Mouse (Mus musculus) forebrain, postnatal 0 days (tissue): Measurements from ENCODE around the gene Ube2a. TPM values are rescaled to one million over a fixed set of nuclear protein-coding genes. Genes with fewer than 3 reads are reported as not detected.

Source experiments
- ATAC-seq: fragments of 200-750 bp; cut with Nextera tagmentation; 2 replicates; pipeline ENCODE4 v1.8.0; 2017; ENCODE audit warnings: mild to moderate bottlenecking, moderate library complexity
- DNase-seq: peaks from one replicate; pipeline ENCODE4 v3.0.0-alpha.2; 2015
- H3K27ac ChIP-seq: fragments of 300-500 bp; sonication (generic); 2 replicates; pipeline ENCODE4 v1.5.1; 2014; ENCODE audit warnings: low read depth, mild to moderate bottlenecking, antibody characterized with exemption, low read length, moderate library complexity, mixed read lengths
- H3K27me3 ChIP-seq: fragments of 300-500 bp; sonication (generic); 2 replicates; pipeline ENCODE4 v1.6.1; 2014; ENCODE audit warnings: mild to moderate bottlenecking, low read length, mixed read lengths; ENCODE audit not compliant: insufficient read depth
- H3K36me3 ChIP-seq: fragments of 300-500 bp; sonication (generic); 2 replicates; pipeline ENCODE4 v1.6.1; 2014; ENCODE audit warnings: mild to moderate bottlenecking, moderate library complexity; ENCODE audit not compliant: insufficient read depth
- H3K4me1 ChIP-seq: fragments of 300-500 bp; sonication (generic); 2 replicates; pipeline ENCODE4 v1.6.1; 2014; ENCODE audit warnings: antibody characterized with exemption; ENCODE audit not compliant: insufficient read depth
- H3K4me2 ChIP-seq: fragments of 300-500 bp; sonication (generic); 2 replicates; pipeline ENCODE4 v1.6.1; 2014; ENCODE audit warnings: low read depth, mild to moderate bottlenecking, moderate library complexity
- H3K4me3 ChIP-seq: fragments of 300-500 bp; sonication (generic); 2 replicates; pipeline ENCODE4 v1.5.1; 2014; ENCODE audit warnings: low read depth, low read length, mixed read lengths
- H3K9ac ChIP-seq: fragments of 300-500 bp; sonication (generic); 2 replicates; pipeline ENCODE4 v1.6.1; 2014; ENCODE audit warnings: mild to moderate bottlenecking
- H3K9me3 ChIP-seq: fragments of 300-500 bp; sonication (generic); 2 replicates; pipeline ENCODE4 v1.6.1; 2016; ENCODE audit warnings: low read length
- CTCF ChIP-seq: sonication (generic); IDR thresholded peaks from 2 replicates; pipeline ENCODE4 v1.5.1; 2016; ENCODE audit warnings: antibody characterized with exemption, control low read depth, low read depth
- WGBS: fragments of 180-500 bp; shearing (Covaris S2); extraction: QIAGEN DNeasy Blood & Tissue Kit; methylation state at CpG from one replicate; pipeline ENCODE4 v1.1.7; 2014; 5-methylcytosine and 5-hydroxymethylcytosine counted together
- polyA plus RNA-seq: library from polyadenylated mRNA; unstranded; fragments of >200 nt; fragmentation: Nextera tagmentation; extraction: Ambion mirVana; gene quantifications from 2 replicates; pipeline ENCODE4 v1.2.1, GENCODE M21; 2015
- total RNA-seq: library from RNA; depleted of rRNA; stranded (reverse); fragments of >200 nt; gene quantifications from 2 replicates; pipeline ENCODE4 v1.2.3, GENCODE M21; 2014

Gene Ube2a
- total and polyA plus RNA-seq, 2 experiments from 2014 or later, result 24.4 to 125 TPM

DNA sequence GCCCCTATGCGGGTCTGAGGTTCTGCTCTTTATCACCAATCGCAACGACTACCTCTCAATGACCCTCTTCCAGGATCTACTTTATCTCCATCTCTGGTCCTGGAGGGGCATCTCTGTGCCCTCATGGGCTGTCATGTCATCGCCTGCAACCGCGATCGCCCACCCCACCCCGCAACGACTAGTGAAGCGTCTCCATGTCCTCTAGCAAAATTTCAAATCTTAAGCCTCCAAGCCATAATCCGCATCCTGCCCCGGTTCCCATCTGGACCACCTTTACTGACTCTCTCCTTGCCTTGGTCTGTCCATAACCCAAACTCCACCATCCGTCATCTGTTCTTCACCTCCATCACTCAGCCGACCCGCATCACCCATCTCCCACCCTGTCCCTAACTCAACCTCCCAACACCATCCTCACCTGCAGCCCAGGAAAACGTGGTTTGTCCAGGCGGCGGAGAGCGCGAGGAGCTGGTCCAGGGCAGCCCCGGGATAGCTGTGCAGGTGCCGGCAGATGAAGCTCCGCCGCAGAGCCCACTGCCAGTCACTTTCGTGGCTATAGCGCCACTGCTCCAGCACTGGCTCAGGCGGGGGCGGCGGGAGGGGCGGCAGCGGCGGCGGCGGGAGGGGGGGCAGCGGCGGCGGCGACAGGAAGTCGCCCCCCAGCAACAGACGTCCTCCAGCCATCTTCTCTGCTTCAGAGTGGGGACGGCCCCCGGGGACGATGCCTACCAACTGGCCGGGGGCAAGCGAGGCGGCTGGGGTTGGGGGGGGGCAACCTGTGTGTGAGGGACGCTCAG lies 28.8 kb downstream of the Ube2a start, which contains the start of gene Nkrf:
Gene Nkrf (minus strand): TSS at position 579 of the 794 bp plus-strand sequence.
- H3K4me2 ChIP-seq, result peak within 1 kb of the TSS; percentile 47
- peak within 1 kb of the TSS; percentile 80 for H3K27ac ChIP-seq
- no peaks in the 10 kb centered on the region for H3K27me3 ChIP-seq
- no peaks in the 10 kb centered on the region for H3K36me3 ChIP-seq
- DNase-seq (peak; percentile 55), ATAC-seq (peak; percentile 69)
- no peak for TF ChIP-seq CTCF
- H3K4me1 ChIP-seq, result no peaks in the 10 kb centered on the region
- H3K9me3 ChIP-seq, result no peaks in the 10 kb centered on the region
- peak within 1 kb of the TSS; percentile 50 for H3K4me3 ChIP-seq
- WGBS, result 30% methylated on average over 37 of the region's 47 CpGs
- H3K9ac ChIP-seq, result peak within 1 kb of the TSS; percentile 62

DNA sequence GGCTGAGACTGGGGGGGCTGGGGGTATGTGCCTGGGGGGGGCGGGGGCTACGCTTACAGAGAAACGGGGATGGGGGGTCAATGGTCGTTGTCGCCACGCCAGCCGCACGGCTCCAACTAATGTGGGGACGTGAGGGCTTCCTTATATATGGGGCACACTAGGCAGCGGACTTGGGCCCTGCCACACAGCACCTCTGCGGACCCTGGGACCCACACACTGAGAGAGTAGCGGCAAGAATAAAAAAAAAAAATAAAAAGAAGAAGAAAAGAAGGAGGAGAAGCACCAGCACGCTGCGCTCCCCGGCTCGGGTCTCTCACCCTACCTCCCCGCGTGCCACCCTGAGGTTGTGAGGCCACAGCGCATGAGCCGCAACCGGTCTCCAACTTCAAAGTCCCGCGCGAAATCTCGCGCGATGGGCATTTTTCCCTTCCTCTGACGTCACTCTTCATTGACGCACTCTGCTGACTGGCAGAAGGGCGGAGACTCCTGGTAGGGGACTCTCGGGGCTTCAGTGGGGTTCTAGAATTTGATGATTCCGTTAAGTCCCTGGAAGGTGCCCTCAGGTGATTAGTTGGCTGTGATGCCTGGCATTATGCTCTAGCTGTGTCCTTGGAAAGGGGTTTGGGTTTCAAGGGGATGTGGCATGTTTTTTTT lies 29.5 kb downstream of the Ube2a start:
- WGBS, result 21% methylated on average over 32 of the region's 32 CpGs

DNA sequence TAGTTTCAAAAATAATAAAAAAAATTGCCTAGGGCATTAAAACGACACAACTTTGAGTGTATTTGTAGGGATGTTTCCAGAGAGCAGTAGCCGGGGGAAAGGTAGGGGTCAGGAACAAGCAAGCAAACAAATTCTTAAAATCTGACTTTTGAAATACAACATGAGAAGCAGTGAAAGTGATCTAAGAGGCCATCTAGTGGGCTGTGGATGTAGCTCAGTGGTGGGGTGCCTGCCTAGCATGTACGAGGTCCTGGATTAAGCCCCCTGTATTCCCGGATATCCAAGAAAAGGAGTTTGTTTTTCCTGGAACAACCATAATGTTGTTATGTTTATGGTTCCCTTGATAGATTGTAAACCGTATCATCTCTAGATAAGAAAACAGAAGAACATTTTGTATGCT lies 32.8 kb downstream of the Ube2a start:
- peak; percentile 18 for DNase-seq
- Histone ChIP-seq H3K4me3 (no peak overlapping the region), H3K27ac (no peak overlapping the region)

More for the DNA sequence above, 29.5 kb downstream of the Ube2a start:
- peak; percentile 95 for ATAC-seq
- Histone ChIP-seq H3K27ac (peak overlapping the region; percentile 80), H3K4me1 (no peaks in the 10 kb centered on the region), H3K27me3 (no peaks in the 10 kb centered on the region), H3K9me3 (no peaks in the 10 kb centered on the region), H3K4me3 (peak overlapping the region; percentile 50), H3K4me2 (peak overlapping the region; percentile 47), H3K9ac (peak overlapping the region; percentile 62), H3K36me3 (no peaks in the 10 kb centered on the region)
- peak; percentile 95 for DNase-seq
- TF ChIP-seq CTCF, result no peak

DNA sequence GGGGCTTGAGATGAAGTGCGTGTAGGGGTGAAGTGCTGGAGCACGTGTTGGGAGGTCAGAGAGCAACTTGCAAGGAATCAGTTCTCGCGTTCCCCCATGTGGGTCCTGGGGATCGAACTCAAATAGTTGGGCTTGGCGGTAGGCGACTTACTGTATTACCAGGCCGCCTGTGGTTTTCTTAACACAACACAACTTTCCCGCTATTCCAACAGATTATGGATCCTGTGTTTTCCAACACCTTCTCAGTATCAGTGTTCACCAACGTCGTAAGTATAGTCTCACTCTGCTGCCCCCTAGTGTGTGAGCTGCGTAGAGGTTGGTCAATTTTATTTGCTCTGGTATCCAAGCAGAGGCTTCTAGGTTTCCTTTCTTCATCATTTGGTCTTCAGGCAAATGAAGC lies 37.6 kb downstream of the Ube2a start:
- H3K4me2 ChIP-seq, result no peak overlapping the region
- no peaks in the 10 kb centered on the region for H3K4me1 ChIP-seq
- no peak overlapping the region for H3K9ac ChIP-seq
- ATAC-seq (peak; percentile 58; the same call in 1 of the 2 replicates), DNase-seq (peak; percentile 55)
- H3K27me3 ChIP-seq, result no peaks in the 10 kb centered on the region
- TF ChIP-seq CTCF, result peak; percentile 66
- no peak overlapping the region for H3K27ac ChIP-seq
- WGBS, result 48% methylated on average over 12 of the region's 12 CpGs
- no peak overlapping the region for H3K4me3 ChIP-seq
- H3K36me3 ChIP-seq, result no peaks in the 10 kb centered on the region
- no peaks in the 10 kb centered on the region for H3K9me3 ChIP-seq

More for the DNA sequence above, 32.8 kb downstream of the Ube2a start:
- no peaks in the 10 kb centered on the region for H3K36me3 ChIP-seq
- H3K9ac ChIP-seq, result no peak overlapping the region
- H3K4me2 ChIP-seq, result no peak overlapping the region
- WGBS, result 32% methylated on average over 5 of the region's 5 CpGs
- TF ChIP-seq CTCF, result peak; percentile 45
- no peaks in the 10 kb centered on the region for H3K4me1 ChIP-seq
- no peaks in the 10 kb centered on the region for H3K27me3 ChIP-seq
- H3K9me3 ChIP-seq, result no peaks in the 10 kb centered on the region
- no peak for ATAC-seq

DNA sequence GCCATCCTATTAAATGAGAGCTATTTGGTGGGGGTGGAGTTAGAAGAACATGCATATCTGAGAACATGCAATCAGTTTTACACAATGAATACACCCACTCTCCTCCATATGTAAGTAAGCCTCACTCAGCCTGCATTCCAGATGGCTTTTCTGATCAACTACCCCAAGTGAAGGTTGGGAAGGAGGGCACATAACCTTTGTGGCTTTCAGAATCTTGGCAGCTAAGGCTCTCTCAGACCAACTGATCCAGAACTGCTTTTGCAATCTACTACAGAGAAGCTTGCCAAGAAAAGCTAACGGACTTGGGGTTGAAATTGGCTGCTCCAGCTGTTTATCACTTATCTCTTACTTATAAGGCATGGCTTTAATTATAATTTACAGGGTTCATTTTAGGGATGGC lies 44.0 kb downstream of the Ube2a start:
- TF ChIP-seq CTCF, result no peak
- Histone ChIP-seq H3K27ac (no peak overlapping the region), H3K4me2 (no peak overlapping the region), H3K36me3 (no peaks in the 10 kb centered on the region), H3K4me1 (no peaks in the 10 kb centered on the region), H3K9ac (no peak overlapping the region), H3K27me3 (no peaks in the 10 kb centered on the region), H3K9me3 (no peaks in the 10 kb centered on the region), H3K4me3 (no peak overlapping the region)
- DNase-seq (no peak), ATAC-seq (no peak)
- 38% methylated on average over 1 of the region's 1 CpGs for WGBS

GRCm38 (mm10) chrX:36921346-36921745 lies 47.6 kb downstream of the Ube2a start:
- 87% methylated on average over 4 of the region's 4 CpGs for WGBS
- Histone ChIP-seq H3K36me3 (no peaks in the 10 kb centered on the region), H3K27me3 (no peaks in the 10 kb centered on the region), H3K9ac (no peak overlapping the region), H3K4me2 (no peak overlapping the region), H3K27ac (no peak overlapping the region), H3K9me3 (no peaks in the 10 kb centered on the region), H3K4me3 (no peak overlapping the region), H3K4me1 (no peaks in the 10 kb centered on the region)
- TF ChIP-seq CTCF, result no peak
- DNase-seq, result no peak
- ATAC-seq, result no peak

DNA sequence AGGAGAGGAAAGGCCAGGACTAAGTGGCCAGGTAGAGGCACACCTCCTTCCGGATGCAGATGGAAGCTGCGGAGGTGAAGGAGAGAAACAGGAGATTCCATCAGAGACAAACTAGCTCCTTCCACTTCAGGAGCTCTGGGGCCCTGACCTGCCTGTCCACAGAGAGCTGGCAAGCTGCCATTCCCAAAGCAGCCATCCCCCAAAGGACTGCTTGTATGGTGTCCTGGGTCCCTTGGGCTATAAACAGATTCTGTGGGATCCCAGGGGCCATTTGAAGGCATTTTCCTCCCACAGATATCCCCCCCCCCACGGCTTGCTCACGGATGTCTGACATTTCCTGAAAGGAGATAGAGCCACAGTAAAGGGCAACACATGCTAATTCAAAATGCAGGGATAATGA lies 55.1 kb downstream of the Ube2a start:
- no peak overlapping the region for H3K9ac ChIP-seq
- no peak overlapping the region for H3K27ac ChIP-seq
- H3K36me3 ChIP-seq, result no peaks in the 10 kb centered on the region
- no peak overlapping the region for H3K4me2 ChIP-seq
- H3K27me3 ChIP-seq, result no peaks in the 10 kb centered on the region
- TF ChIP-seq CTCF, result no peak
- H3K9me3 ChIP-seq, result no peaks in the 10 kb centered on the region
- ATAC-seq, result no peak
- WGBS, result 70% methylated on average over 4 of the region's 4 CpGs
- H3K4me1 ChIP-seq, result no peaks in the 10 kb centered on the region
- H3K4me3 ChIP-seq, result no peak overlapping the region
- no peak for DNase-seq
